Mouse (Mus musculus): ENCODE measurements at regions not wholly inside any gene's neighbourhood (a gene's known extent, or its start where the extent isn't known, plus 50 kb on each side); places are given as distances from the start of the nearest gene placed in this dataset.

GRCm38 (mm10) chr10:67339371-67339929, 54.3 kb upstream of the Nrbf2 start:
- TF ChIP-seq CTCF (IDR thresholded peaks at IDR 0.05; ENCODE audit: low read depth) (no peak), EP300 (optimal IDR thresholded peaks at IDR 0.05) (no peak)
